Mouse (Mus musculus) MEL (cell line): ENCODE measurements around the gene Chl1. TPM values are rescaled to one million over a fixed set of nuclear protein-coding genes. Genes with fewer than 3 reads are reported as not detected.

ENCODE experiments used
- DNase-seq: peaks from one replicate; pipeline ENCODE4 v3.0.0; 2011; ENCODE audit warnings: low read depth, low spot score
- H3K27ac ChIP-seq: 2 replicates; pipeline ENCODE4 v1.5.1; 2012; ENCODE audit warnings: low read depth, mild to moderate bottlenecking, control low read depth, low read length, moderate library complexity; ENCODE audit not compliant: control insufficient read depth
- H3K27me3 ChIP-seq, 2 experiments: fragments of 150-350 bp in 1 of 2; sonication (generic) in 1 of 2; 2 replicates each; pipeline ENCODE4 v1.6.1; 2012; ENCODE audit warnings: low read length in 2 of 2, mild to moderate bottlenecking in 2 of 2, improper control_type of control experiment in 1 of 2, moderate library complexity in 1 of 2; ENCODE audit not compliant: insufficient read depth in 2 of 2, control insufficient read depth in 1 of 2
- H3K36me3 ChIP-seq, 2 experiments: 2 replicates each; pipeline ENCODE4 v1.6.1; 2012 to 2014; ENCODE audit warnings: low read length in 2 of 2, improper control_type of control experiment in 1 of 2, inconsistent platforms in 1 of 2, mild to moderate bottlenecking in 1 of 2; ENCODE audit not compliant: insufficient read depth in 2 of 2, control insufficient read depth in 1 of 2
- H3K4me1 ChIP-seq, 2 experiments: fragments of 150-350 bp in 1 of 2; sonication (generic) in 1 of 2; 2 replicates each; pipeline ENCODE4 v1.6.1; 2012; ENCODE audit warnings: low read length in 2 of 2, improper control_type of control experiment in 1 of 2, mild to moderate bottlenecking in 1 of 2; ENCODE audit not compliant: insufficient read depth in 2 of 2, control insufficient read depth in 1 of 2
- H3K4me3 ChIP-seq, 2 experiments: fragments of 150-350 bp in 1 of 2; sonication (generic) in 1 of 2; 2 replicates each; pipeline ENCODE4 v1.5.1; 2012; ENCODE audit warnings: low read depth in 2 of 2, low read length in 2 of 2, mild to moderate bottlenecking in 2 of 2, moderate library complexity in 2 of 2, control low read depth in 1 of 2, improper control_type of control experiment in 1 of 2; ENCODE audit not compliant: control insufficient read depth in 1 of 2, insufficient read depth in 1 of 2
- H3K79me2 ChIP-seq: 2 replicates; pipeline ENCODE4 v1.6.1; 2012; ENCODE audit warnings: mild to moderate bottlenecking, low read length, moderate library complexity; ENCODE audit not compliant: control insufficient read depth, poor library complexity, insufficient read depth
- H3K9ac ChIP-seq: 2 replicates; pipeline ENCODE4 v1.6.1; 2012; ENCODE audit warnings: low read depth, mild to moderate bottlenecking, control low read depth, low read length, moderate library complexity; ENCODE audit not compliant: control insufficient read depth, poor library complexity, severe bottlenecking
- H3K9me3 ChIP-seq: fragments of 150-350 bp; sonication (generic); replicated peaks from 2 replicates; pipeline ENCODE4 v1.6.1; 2012; ENCODE audit warnings: mild to moderate bottlenecking, low read length, improper control_type of control experiment, moderate library complexity; ENCODE audit not compliant: insufficient read depth
- BHLHE40 ChIP-seq: IDR thresholded peaks from 2 replicates; pipeline ENCODE4 v1.6.1; 2012; ENCODE audit warnings: low read depth, mild to moderate bottlenecking, inconsistent platforms, low read length, improper control_type of control experiment, borderline replicate concordance
- CHD1 ChIP-seq: IDR thresholded peaks from 2 replicates; pipeline ENCODE4 v1.6.1; 2012; ENCODE audit warnings: low read depth, mild to moderate bottlenecking, inconsistent platforms, low read length, improper control_type of control experiment
- CHD2 ChIP-seq: IDR thresholded peaks from 2 replicates; pipeline ENCODE4 v1.6.1; 2011; ENCODE audit warnings: low read length, improper control_type of control experiment
- CTCF ChIP-seq, 3 experiments: IDR thresholded peaks in 2 of 3; conservative IDR thresholded peaks in 1 of 3; 2 replicates each; pipeline ENCODE4 v1.5.1; 2011 to 2012; ENCODE audit warnings: low read length in 3 of 3, low read depth in 2 of 3, mild to moderate bottlenecking in 2 of 3, improper control_type of control experiment in 1 of 3, inconsistent platforms in 1 of 3, mixed read lengths in 1 of 3, moderate library complexity in 1 of 3; ENCODE audit not compliant: control insufficient read depth in 1 of 3, insufficient read depth in 1 of 3, poor library complexity in 1 of 3, severe bottlenecking in 1 of 3
- E2F4 ChIP-seq: IDR thresholded peaks from 2 replicates; pipeline ENCODE4 v1.6.1; 2011; ENCODE audit warnings: low read depth, low read length, improper control_type of control experiment, borderline replicate concordance
- ELF1 ChIP-seq: IDR thresholded peaks from 2 replicates; pipeline ENCODE4 v1.6.1; 2014; ENCODE audit warnings: low read depth, mild to moderate bottlenecking, inconsistent platforms, low read length, improper control_type of control experiment, moderate library complexity
- EP300 ChIP-seq, 2 experiments: IDR thresholded peaks; 2 replicates each; pipeline ENCODE4 v1.6.1; 2011; ENCODE audit warnings: improper control_type of control experiment in 2 of 2, low read length in 2 of 2, low read depth in 1 of 2, mild to moderate bottlenecking in 1 of 2
- ETS1 ChIP-seq: IDR thresholded peaks from 2 replicates; pipeline ENCODE4 v1.6.1; 2012; ENCODE audit warnings: low read depth, mild to moderate bottlenecking, inconsistent platforms, low read length, improper control_type of control experiment, moderate library complexity
- GABPA ChIP-seq: IDR thresholded peaks from 2 replicates; pipeline ENCODE4 v1.6.1; 2012; ENCODE audit warnings: low read depth, mild to moderate bottlenecking, inconsistent platforms, low read length, improper control_type of control experiment, moderate library complexity
- GATA1 ChIP-seq: IDR thresholded peaks from 2 replicates; pipeline ENCODE4 v1.6.1; 2011; ENCODE audit warnings: low read depth, low read length, improper control_type of control experiment
- HCFC1 ChIP-seq: IDR thresholded peaks from 2 replicates; pipeline ENCODE4 v1.6.1; 2012; ENCODE audit warnings: low read depth, mild to moderate bottlenecking, inconsistent platforms, low read length, improper control_type of control experiment, moderate library complexity
- MAFK ChIP-seq: IDR thresholded peaks from 2 replicates; pipeline ENCODE4 v1.6.1; 2011; ENCODE audit warnings: low read depth, mild to moderate bottlenecking, low read length, improper control_type of control experiment, borderline replicate concordance
- MAX ChIP-seq: IDR thresholded peaks from 2 replicates; pipeline ENCODE4 v1.6.1; 2011; ENCODE audit warnings: low read length, improper control_type of control experiment
- MAZ ChIP-seq: IDR thresholded peaks from 2 replicates; pipeline ENCODE4 v1.6.1; 2012; ENCODE audit warnings: low read depth, mild to moderate bottlenecking, inconsistent platforms, low read length, improper control_type of control experiment
- MEF2A ChIP-seq: IDR thresholded peaks from 2 replicates; pipeline ENCODE4 v1.6.1; 2014; ENCODE audit warnings: low read depth, mild to moderate bottlenecking, inconsistent platforms, low read length, improper control_type of control experiment; ENCODE audit not compliant: poor library complexity, insufficient replicate concordance, severe bottlenecking; ENCODE audit errors: extremely low read depth
- NRF1 ChIP-seq: IDR thresholded peaks from 2 replicates; pipeline ENCODE4 v1.6.1; 2014; ENCODE audit warnings: low read depth, mild to moderate bottlenecking, inconsistent platforms, low read length, improper control_type of control experiment, moderate library complexity; ENCODE audit not compliant: poor library complexity, insufficient read depth, severe bottlenecking
- POLR2A ChIP-seq, 2 experiments: IDR thresholded peaks; 2 replicates each; pipeline ENCODE4 v1.6.1; 2011 to 2012; ENCODE audit warnings: low read length in 2 of 2, mild to moderate bottlenecking in 2 of 2, control low read depth in 1 of 2, improper control_type of control experiment in 1 of 2, low read depth in 1 of 2, moderate library complexity in 1 of 2; ENCODE audit not compliant: control insufficient read depth in 1 of 2, insufficient read depth in 1 of 2, poor library complexity in 1 of 2
- POLR2AphosphoS5 ChIP-seq: IDR thresholded peaks from 2 replicates; pipeline ENCODE4 v1.6.1; 2012; ENCODE audit warnings: low read depth, borderline replicate concordance, mild to moderate bottlenecking, inconsistent platforms, low read length, moderate library complexity, mixed read lengths
- RAD21 ChIP-seq: IDR thresholded peaks from 2 replicates; pipeline ENCODE4 v1.6.1; 2011; ENCODE audit warnings: mild to moderate bottlenecking, low read depth, low read length, improper control_type of control experiment
- RCOR1 ChIP-seq: IDR thresholded peaks from 2 replicates; pipeline ENCODE4 v1.6.1; 2012; ENCODE audit warnings: low read depth, mild to moderate bottlenecking, inconsistent platforms, low read length, improper control_type of control experiment
- SIN3A ChIP-seq: IDR thresholded peaks from 2 replicates; pipeline ENCODE4 v1.6.1; 2012; ENCODE audit warnings: low read length, improper control_type of control experiment, inconsistent platforms
- TAL1 ChIP-seq: IDR thresholded peaks from 2 replicates; pipeline ENCODE4 v1.6.1; 2012; ENCODE audit warnings: mild to moderate bottlenecking, inconsistent platforms, low read length, moderate library complexity, mixed read lengths
- TBP ChIP-seq: IDR thresholded peaks from 2 replicates; pipeline ENCODE4 v1.8.0; 2011; ENCODE audit warnings: low read depth, low read length, improper control_type of control experiment
- USF1 ChIP-seq: IDR thresholded peaks from 2 replicates; pipeline ENCODE4 v1.6.1; 2014; ENCODE audit warnings: low read depth, mild to moderate bottlenecking, inconsistent platforms, low read length, improper control_type of control experiment, moderate library complexity
- ZC3H11A ChIP-seq: IDR thresholded peaks from 2 replicates; pipeline ENCODE4 v1.6.1; 2012; ENCODE audit warnings: low read depth, mild to moderate bottlenecking, inconsistent platforms, low read length, improper control_type of control experiment
- ZKSCAN1 ChIP-seq: IDR thresholded peaks from 2 replicates; pipeline ENCODE4 v1.6.1; 2012; ENCODE audit warnings: low read depth, mild to moderate bottlenecking, inconsistent platforms, low read length, improper control_type of control experiment, moderate library complexity
- ZMIZ1 ChIP-seq: IDR thresholded peaks from 2 replicates; pipeline ENCODE4 v1.6.1; 2012; ENCODE audit warnings: low read depth, mild to moderate bottlenecking, inconsistent platforms, low read length, improper control_type of control experiment, moderate library complexity
- ZNF384 ChIP-seq: IDR thresholded peaks from 2 replicates; pipeline ENCODE4 v1.6.1; 2012; ENCODE audit warnings: low read depth, mild to moderate bottlenecking, inconsistent platforms, low read length, improper control_type of control experiment
- polyA plus RNA-seq, 2 experiments: library from polyadenylated mRNA; stranded (reverse) in 1 of 2; unstranded in 1 of 2; fragments of >175 nt in 1 of 2; fragments of >200 nt in 1 of 2; gene quantifications; 2 replicates each; pipeline versions ENCODE4 v1.2.1 to v1.2.4; 2012; ENCODE audit warnings: low replicate concordance in 2 of 2, low read depth in 1 of 2; ENCODE audit not compliant: insufficient read length in 2 of 2, insufficient read depth in 1 of 2, missing spikeins in 1 of 2
- total RNA-seq: library from RNA; depleted of rRNA; stranded (reverse); fragments of 300-350 nt; gene quantifications from 2 replicates; pipeline ENCODE4 v1.2.3, GENCODE M21; 2012

Gene Chl1
- total and polyA plus RNA-seq, 3 experiments = not detected

DNA sequence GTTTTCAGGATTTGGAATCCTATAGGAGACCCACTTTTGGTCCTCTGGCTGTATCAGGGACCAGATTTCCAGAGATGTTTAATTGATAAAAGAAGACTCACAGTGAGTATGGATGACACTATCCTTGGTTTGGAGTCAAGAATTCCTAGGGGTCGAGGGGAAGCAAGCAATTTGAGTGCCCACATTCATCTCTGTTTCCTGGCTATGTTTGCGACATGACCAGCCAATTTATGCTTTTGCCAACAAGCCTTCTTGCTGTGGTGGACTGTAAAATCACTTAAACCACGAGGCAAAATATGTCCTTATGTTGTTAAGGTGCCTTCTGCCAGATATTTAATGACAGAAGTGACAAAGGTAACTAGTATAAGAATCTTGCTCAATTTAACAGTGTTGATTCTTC lies 6.3 kb upstream of the Chl1 start:
- TF ChIP-seq RAD21 (no peak), CHD2 (no peak), BHLHE40 (no peak), ZMIZ1 (no peak), CHD1 (no peak), SIN3A (no peak), E2F4 (no peak), POLR2A (IDR thresholded peaks at IDR 0.05; ENCODE audit: control insufficient read depth in 1 of 2, insufficient read depth in 1 of 2, low read depth in 1 of 2, low read length in 2 of 2, poor library complexity in 1 of 2) (no peak), USF1 (no peak), TAL1 (no peak), MAFK (no peak), NRF1 (no peak), ZNF384 (no peak)
- no peak overlapping the region for H3K27ac ChIP-seq
- no peak for DNase-seq
- H3K4me3 ChIP-seq = no peak overlapping the region
- H3K4me1 ChIP-seq = no peaks in the 10 kb centered on the region
- no peaks in the 10 kb centered on the region for H3K27me3 ChIP-seq
- H3K9me3 ChIP-seq = no peaks in the 10 kb centered on the region
- H3K36me3 ChIP-seq = no peaks in the 10 kb centered on the region
- no peaks in the 10 kb centered on the region for H3K79me2 ChIP-seq
- H3K9ac ChIP-seq = no peak overlapping the region

DNA sequence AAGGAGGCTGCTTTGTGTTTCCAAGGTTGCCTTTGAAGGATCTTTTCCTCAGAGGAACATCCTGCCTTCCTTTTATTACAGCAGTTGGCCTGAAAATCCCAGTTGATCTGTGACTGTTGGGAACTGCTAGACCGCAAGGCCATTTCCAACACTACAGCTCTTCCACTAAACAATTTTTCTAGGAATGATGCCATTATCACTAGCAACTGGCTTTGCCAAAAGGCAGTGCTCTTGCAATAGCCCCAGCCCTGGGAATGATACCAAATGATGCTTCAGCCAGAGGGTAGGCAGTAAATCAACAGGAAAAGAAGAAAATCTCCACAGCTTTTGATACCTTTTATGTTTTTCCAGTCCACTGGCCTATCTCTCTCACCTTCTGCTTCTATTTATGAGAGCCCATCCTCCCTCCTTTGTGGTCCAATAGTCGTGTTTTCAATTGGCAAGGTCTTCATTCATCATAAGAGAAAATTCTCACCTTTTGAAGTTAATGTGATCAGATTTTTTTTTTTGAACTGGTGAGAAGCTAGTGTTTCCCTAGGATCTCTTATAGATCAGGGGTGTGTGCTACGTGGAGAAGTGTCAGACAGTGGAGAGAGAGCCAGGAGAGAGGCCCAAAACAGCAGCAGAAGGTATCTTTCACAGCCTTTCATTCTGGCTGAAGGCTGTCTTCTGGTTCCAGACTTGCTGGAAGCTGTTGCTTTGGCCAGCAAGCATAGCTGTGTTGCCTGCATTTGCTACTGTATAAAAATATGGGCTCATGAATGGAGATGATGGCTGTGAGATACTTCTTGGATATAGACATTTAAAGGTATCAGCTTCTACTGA lies 2.4 kb upstream of the Chl1 start:
- H3K9me3 ChIP-seq = no peaks in the 10 kb centered on the region
- H3K27ac ChIP-seq = no peak overlapping the region
- H3K4me3 ChIP-seq = no peak overlapping the region
- H3K4me1 ChIP-seq = no peaks in the 10 kb centered on the region
- H3K36me3 ChIP-seq = no peaks in the 10 kb centered on the region
- H3K27me3 ChIP-seq = no peaks in the 10 kb centered on the region
- TF ChIP-seq MAZ (no peak), TBP (no peak), ETS1 (no peak), MEF2A (no peak), EP300 (IDR thresholded peaks at IDR 0.05; ENCODE audit: low read depth in 1 of 2, low read length in 2 of 2) (no peak), CTCF (IDR thresholded peaks at IDR 0.05 in 2 of 3, conservative IDR thresholded peaks at IDR 0.05 in 1 of 3; ENCODE audit: control insufficient read depth in 1 of 3, insufficient read depth in 1 of 3, low read depth in 2 of 3, low read length in 3 of 3, poor library complexity in 1 of 3, severe bottlenecking in 1 of 3) (no peak), POLR2AphosphoS5 (no peak), ZNF384 (no peak), POLR2A (IDR thresholded peaks at IDR 0.05; ENCODE audit: control insufficient read depth in 1 of 2, insufficient read depth in 1 of 2, low read depth in 1 of 2, low read length in 2 of 2, poor library complexity in 1 of 2) (no peak), GATA1 (no peak), HCFC1 (no peak), GABPA (no peak), ZC3H11A (no peak), RAD21 (no peak), RCOR1 (no peak), NRF1 (no peak), E2F4 (no peak), ZKSCAN1 (no peak), MAX (no peak), ELF1 (no peak)
- no peaks in the 10 kb centered on the region for H3K79me2 ChIP-seq
- no peak overlapping the region for H3K9ac ChIP-seq
- DNase-seq = no peak
